Mouse (Mus musculus) left cerebral cortex, adult 18-20 months (tissue): ENCODE measurements at regions not wholly inside any gene's neighbourhood (a gene's known extent, or its start where the extent isn't known, plus 50 kb on each side); places are given as distances from the start of the nearest gene placed in this dataset.
A peak's percentile ranks its signal among the peaks of the same experiment; 100 is the strongest.

Experiments used
- DNase-seq, 2 experiments: peaks; one replicate each; pipeline ENCODE4 v3.0.0; 2021 to 2022; ENCODE audit warnings: low spot score in 2 of 2, mixed read lengths in 1 of 2

DNA sequence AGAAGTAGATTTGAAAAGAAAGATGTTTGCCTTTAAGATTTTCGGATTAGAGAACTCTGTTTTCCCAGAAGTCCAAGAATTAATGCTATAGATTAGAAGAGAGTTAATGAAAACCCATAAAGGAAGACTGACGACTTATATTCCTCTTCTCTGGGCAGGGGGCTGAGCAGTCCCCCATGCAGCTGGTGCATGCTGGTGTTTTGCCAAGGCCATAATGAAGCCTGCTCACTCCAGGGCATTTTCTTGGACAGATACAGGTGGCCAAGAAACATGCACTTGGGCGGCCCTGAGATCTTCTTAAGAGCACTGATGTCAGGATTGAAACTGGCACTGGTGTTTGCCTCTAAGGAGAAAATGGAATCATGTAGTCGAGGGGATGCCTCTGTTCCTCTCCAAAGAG, 233.6 kb upstream of the Tmem161b start:
- no peak for DNase-seq

GRCm38 (mm10) chr13:83997599-83998369, 224.3 kb upstream of the Tmem161b start:
- no peak for DNase-seq

DNA sequence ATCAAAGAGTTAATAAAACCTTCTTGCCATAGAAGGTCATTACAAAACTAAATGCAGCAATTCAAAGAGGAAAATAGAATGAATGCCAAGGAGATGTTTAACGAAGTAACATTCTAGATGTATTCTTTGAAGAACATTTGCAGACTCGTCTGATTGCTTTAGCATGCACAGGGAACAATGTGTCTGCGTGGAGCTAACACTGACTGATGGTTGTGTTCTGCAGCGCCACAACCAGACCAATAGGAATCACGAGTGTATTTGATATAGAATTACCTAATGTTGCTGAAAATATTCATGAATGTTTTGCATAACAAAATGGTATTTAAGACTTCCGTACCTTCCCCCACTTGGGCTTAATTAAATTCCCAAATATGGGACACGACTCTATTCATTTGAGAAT, 200.3 kb upstream of the Tmem161b start:
- DNase-seq: no peak

DNA sequence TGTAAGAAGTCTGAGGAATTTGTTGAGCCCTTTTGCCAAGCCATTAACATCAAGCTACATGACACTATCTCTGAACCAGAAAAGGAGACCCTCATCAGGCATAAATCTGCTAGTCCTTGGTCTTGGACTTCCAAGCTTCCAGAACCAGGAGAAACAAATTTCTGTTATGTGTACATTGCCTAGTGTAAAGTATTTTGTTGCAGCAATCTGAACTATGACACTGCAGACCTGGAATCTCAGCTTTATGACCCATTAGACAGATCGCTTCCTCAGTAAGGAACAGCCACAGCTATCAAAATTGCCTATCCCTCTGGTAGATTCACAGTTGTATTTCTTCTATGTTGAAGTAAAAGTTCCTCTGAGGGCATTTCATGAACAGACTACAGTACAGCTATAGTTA, 199.1 kb upstream of the Tmem161b start:
- no peak for DNase-seq

- no peak for DNase-seq
Observed at GRCm38 (mm10) chr13:84023637-84024036, 198.5 kb upstream of the Tmem161b start.

- DNase-seq: no peak
Observed at GRCm38 (mm10) chr13:84025348-84025747, 196.7 kb upstream of the Tmem161b start.

GRCm38 (mm10) chr13:84047736-84048135, 174.4 kb upstream of the Tmem161b start:
- DNase-seq: no peak

GRCm38 (mm10) chr13:84052221-84052620, 169.9 kb upstream of the Tmem161b start:
- DNase-seq: no peak

DNA sequence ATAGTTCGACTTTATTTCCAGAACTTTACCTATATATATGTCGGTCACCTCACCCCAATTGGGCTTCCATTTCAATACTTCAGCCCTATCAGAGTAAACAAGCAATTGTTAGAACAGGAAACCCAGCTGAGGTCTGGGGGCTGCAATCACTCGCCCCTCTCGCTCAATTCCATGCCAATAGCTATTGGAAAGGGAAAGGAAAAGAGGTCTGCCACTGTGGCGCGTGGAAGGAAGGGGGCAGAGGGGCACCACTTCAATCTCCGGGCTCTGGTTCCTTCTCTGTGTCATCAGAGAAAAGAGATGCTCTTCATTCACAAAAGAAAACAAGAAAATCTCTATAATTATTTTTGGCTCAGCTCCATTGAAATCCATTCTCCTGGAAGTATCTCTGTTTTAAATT, 167.1 kb upstream of the Tmem161b start:
- no peak for DNase-seq

- DNase-seq: no peak
Observed at GRCm38 (mm10) chr13:84055576-84055975, 166.5 kb upstream of the Tmem161b start.

GRCm38 (mm10) chr13:84056451-84056850, 165.6 kb upstream of the Tmem161b start:
- no peak for DNase-seq

GRCm38 (mm10) chr13:84056998-84057397, 165.1 kb upstream of the Tmem161b start:
- no peak for DNase-seq

DNA sequence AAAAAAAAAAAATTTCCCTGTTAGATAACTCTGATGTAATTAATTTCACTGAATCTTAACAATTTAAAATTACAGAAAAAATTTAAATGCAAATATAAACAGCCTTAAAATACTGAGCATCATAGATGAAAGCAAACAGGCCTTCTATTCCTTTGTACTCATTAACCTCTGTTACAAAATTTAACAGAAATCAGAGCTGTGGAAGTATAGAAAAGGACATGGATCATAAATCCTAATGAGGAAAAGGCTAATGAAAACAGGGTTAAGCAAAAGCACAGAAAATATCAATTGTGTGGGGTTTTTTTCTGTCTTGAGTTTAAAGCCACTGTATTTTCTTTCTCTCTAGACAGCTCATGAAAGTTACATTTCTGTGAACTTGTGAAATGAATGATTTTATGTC, 164.6 kb upstream of the Tmem161b start:
- DNase-seq: no peak

DNA sequence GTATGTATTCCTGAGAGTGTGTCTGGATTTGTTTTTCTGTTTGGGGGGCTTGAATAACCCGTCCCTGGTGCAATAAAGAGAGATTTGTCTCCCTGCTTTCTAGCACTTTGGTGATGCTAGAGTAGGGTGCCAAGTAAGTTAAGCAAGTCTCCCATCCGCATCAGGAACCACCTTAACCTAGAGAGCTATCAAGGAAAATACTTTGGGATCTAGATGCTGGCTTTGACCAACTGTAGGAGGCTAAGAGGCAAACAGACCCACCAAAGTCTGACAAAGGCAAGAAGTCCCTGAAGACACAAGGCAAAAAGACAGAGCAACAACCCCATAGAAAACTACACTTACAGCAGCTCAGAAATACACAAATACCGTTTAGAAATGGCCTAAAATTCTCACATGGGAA, 163.8 kb upstream of the Tmem161b start:
- DNase-seq: no peak

DNA sequence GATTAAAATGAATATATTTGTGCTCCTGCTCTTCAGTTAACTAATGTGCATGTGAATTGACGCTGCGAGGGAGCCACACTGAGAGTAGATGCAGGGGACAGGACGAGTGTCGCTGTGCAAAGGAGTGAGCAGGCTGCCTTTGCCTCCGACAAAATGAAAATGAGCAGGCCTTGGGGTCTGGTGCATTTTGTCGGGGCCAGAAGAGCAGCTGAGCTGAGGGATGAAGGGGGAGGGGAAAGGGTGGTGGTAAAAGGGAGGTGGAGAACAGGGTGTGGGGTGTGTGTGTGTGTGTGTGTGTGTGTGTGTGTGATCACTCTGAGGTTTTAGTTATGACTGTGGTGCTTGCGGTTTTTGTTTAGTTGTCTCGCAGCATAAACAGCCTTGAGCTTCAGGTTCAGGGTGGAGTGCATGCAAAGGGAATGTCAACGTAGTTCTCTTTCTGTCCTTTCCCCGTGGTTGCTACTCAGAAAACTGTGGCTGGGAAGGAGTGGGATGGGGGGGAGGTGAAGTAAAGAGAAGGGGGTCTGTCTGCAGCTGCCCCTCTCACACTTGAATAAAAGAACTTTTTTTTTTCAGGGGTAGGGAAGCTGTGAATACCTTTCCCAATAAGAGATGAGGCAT, 163.0 kb upstream of the Tmem161b start:
- peak; percentile 50 to 59 for DNase-seq

DNA sequence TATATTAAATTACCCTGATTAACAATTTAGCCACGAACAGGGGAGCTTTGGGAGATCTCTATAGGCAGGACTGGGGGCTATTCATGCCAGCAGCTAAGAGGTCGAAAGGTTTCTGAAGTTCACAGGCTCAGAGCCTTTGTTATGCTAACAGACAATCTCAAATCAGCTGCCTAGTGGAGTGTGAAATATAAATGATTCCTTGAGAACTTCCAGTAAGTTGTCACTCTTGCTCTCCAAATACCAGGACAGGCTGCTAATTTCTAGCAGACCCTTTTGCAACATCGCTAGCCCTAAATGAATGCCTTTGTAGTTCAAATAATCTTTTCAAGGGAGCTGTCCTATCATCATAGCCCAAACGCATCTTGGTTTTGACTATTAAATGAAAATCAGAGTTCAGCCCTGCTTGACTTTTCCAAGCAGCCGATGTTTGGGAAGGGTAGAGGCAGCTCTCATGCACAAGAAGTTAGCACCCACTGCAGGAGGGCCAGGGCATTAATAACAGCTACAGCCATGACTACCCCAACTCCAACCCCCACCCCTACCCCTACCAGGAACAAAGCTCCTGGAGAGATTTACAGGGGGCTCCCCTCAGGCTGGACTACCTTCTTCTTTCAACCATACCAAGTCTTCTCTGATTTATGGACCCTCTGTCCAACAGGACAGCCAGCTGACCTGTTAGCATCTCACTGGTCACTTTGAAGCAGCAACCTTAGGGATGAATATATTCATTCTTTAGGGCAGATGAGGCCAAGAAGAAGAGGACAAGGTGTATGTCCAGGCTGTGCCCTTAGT, 162.2 kb upstream of the Tmem161b start:
- DNase-seq: no peak

- DNase-seq: no peak
Observed at GRCm38 (mm10) chr13:84060453-84060834, 161.7 kb upstream of the Tmem161b start.

DNA sequence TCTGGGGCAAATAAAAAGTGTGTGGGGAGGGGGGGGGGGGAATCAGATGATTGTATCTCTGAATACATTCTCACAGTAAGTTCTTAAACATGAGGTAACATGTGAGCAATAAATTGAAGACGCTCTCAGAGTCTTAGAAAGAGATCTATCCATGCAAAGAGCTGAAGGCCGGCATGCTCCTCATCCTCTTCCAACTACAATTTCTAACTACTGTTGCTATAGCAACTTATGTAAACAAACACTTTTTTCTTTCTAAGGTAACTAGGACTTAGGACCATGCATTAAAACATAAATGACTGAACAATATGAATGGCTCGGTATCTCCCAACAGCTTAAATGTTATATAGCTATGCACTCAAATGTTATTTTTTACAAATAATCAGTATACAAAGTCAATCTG, 161.2 kb upstream of the Tmem161b start:
- no peak for DNase-seq

DNA sequence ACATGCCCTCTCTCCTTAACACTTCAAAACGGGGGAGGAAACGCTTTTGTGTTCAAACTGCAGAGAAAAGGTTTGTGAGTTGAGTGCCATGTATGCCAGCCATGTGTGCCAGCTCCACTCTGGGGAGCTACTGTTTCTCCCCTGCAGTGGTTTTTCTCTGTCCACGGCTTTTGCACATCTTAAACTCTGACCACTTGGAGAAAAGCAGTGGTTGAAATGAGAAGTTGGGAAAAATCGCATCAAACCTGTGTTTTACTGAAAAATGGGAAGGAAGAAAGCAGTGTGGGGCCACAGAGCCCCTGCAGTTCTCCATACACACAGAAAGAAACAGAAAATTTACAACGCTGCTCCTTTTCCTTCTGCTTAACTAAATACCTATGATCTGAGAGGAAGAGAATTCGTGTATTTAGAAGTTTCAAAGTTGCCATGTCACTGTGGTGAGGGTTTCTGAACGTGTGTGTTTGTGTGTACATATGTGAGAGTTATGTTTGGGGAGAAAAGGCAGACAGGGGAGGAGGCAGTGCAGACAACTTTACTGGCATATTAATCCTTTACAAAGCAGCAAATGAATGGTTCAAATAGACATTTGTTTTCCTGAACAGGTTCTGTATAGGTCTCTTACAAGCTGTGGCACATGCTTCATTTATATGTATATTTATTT, 160.1 kb upstream of the Tmem161b start:
- no peak for DNase-seq

GRCm38 (mm10) chr13:84062616-84063015, 159.5 kb upstream of the Tmem161b start:
- DNase-seq: no peak

DNA sequence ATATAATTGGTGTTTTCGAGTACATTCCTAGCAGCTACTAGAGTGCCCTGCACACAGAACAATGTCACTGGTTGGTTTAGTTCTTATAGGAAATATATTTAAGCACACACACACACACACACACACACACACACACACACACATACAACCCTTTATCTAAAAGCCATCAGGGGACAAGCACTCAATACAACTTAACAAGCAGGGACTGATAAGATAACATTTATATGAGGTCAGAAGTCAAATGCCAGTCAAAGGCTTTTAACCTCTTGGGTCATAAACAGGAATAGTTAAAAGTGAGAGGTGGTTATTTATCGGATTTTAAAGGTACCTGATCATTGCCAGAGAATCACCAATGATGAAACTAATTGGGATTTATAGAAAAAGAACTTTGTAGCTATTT, 158.7 kb upstream of the Tmem161b start:
- no peak for DNase-seq
